ENCODE assay signal across 27 mouse cellular contexts in the genomic region with DNA sequence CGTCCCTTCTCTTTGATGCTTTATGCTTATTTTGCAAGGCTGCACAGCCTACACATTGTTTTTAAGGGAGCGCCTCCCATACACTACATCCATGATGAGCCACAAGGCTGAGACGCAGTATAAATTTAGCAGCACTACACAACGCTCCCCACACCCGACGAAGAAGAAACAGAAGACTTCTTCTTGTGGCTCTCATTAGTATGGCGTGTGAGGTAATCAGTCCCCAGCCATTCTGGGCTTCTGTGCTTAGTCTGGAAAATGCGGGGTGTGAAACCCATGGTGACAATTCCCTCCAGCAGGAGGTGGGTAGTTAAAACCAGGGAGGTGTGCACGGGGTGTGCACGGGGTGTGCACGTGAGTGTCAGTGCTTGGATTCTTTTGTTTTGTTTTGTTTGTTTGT.
DNase-seq lines count a peak whose midpoint lies in the region; ATAC-seq and TF ChIP-seq lines count a peak whose summit lies in the region.
"Had no signal": no experiment of that assay in that cellular context is flagged by ENCODE, and none has a peak within 500 bp of the region (broad histone marks: within the 10 kb centered on the region; RNA-seq: fewer than 3 reads in every experiment).

No protein-coding gene starts in this region.

- peaks cover 4% of the 10 kb centered on the region for H3K4me1 ChIP-seq in lung, adult 2 months (ENCODE audit: control insufficient read depth, insufficient read depth, low read length)
- H3K4me1 ChIP-seq in kidney, embryonic 16.5 days (ENCODE audit: insufficient read depth, low read length): peaks cover 13% of the 10 kb centered on the region; the same call in 1 of the 2 replicates
- H3K4me1 ChIP-seq: heart, embryonic 15.5 days; liver, embryonic 12.5 days; midbrain, embryonic 12.5 days; stomach, embryonic 15.5 days had no signal

- no peak overlapping the region for H3K27ac ChIP-seq in kidney, embryonic 16.5 days (ENCODE audit: low read length)
- H3K27ac ChIP-seq: gastrocnemius, adult 2 months; heart, embryonic 15.5 days; hindbrain, embryonic 13.5 days; limb, embryonic 13.5 days; liver, embryonic 12.5 days; midbrain, embryonic 12.5 days; stomach, embryonic 15.5 days had no signal

- no peak overlapping the region for H3K4me3 ChIP-seq in lung, adult 2 months (replicated peaks; ENCODE audit: extremely low read depth, low read depth, low read length)
- no peak overlapping the region for H3K4me3 ChIP-seq in kidney, embryonic 16.5 days (ENCODE audit: low read length)
- H3K4me3 ChIP-seq: gastrocnemius, adult 2 months; heart, embryonic 15.5 days; hindbrain, embryonic 13.5 days; limb, embryonic 13.5 days; liver, embryonic 12.5 days; midbrain, embryonic 12.5 days; stomach, embryonic 15.5 days had no signal

- no peak for TF ChIP-seq CTCF in lung, adult 2 months (IDR thresholded peaks at IDR 0.05; ENCODE audit: insufficient read depth, low read length)

- H3K9ac ChIP-seq in kidney, embryonic 16.5 days (replicated peaks; ENCODE audit: low read length): no peak overlapping the region
- H3K9ac ChIP-seq: heart, embryonic 15.5 days; hindbrain, embryonic 13.5 days; limb, embryonic 13.5 days; liver, embryonic 12.5 days; midbrain, embryonic 12.5 days; stomach, embryonic 15.5 days had no signal

- ATAC-seq in kidney, embryonic 16.5 days (ENCODE audit: low FRiP score, low TSS enrichment): no peak
- ATAC-seq: activated CD4-positive, CD25-positive, alpha-beta regulatory T cell, adult 4 months; forebrain, embryonic 14.5 days; liver, embryonic 12.5 days had no signal

- peak; percentile 80 for DNase-seq in right cerebral cortex, adult 18-20 months
- no peak for DNase-seq in right cerebral cortex, postnatal 4 days
- peak; percentile 37 to 63 for DNase-seq in frontal cortex, postnatal 14 days (ENCODE audit: low spot score in 2 of 2)
- peak; percentile 59 to 81 for DNase-seq in right cerebral cortex, postnatal 10 days (ENCODE audit: low spot score in 2 of 2)
- no peak for DNase-seq in ovary, postnatal 36 days (ENCODE audit: low spot score)
- DNase-seq in lung, adult 2 months: no peak
- DNase-seq: adrenal gland, adult 8-10 months; cerebellum, adult 18-20 months; cerebellum, postnatal 14 days; gastrocnemius, adult 2 months; heart, postnatal 36 days; kidney, adult 8-10 months; kidney, postnatal 14 days; lung, adult 18-20 months; lung, postnatal 14 days; retina, postnatal 1 day; thymus, adult 18-20 months; thymus, postnatal 36 days had no signal

- H3K4me2 ChIP-seq in kidney, embryonic 16.5 days (replicated peaks; ENCODE audit: low read depth, low read length): no peak overlapping the region
- H3K4me2 ChIP-seq: heart, embryonic 15.5 days; hindbrain, embryonic 13.5 days; limb, embryonic 13.5 days; liver, embryonic 12.5 days; midbrain, embryonic 12.5 days; stomach, embryonic 15.5 days had no signal

- no peaks in the 10 kb centered on the region for H3K36me3 ChIP-seq in kidney, embryonic 16.5 days (ENCODE audit: insufficient read depth, low read length)
- H3K36me3 ChIP-seq: heart, embryonic 15.5 days; limb, embryonic 13.5 days; liver, embryonic 12.5 days; stomach, embryonic 15.5 days had no signal

- no peaks in the 10 kb centered on the region for H3K27me3 ChIP-seq in kidney, embryonic 16.5 days (ENCODE audit: insufficient read depth, low read length)
- H3K27me3 ChIP-seq: heart, embryonic 15.5 days; hindbrain, embryonic 13.5 days; limb, embryonic 13.5 days; midbrain, embryonic 12.5 days; stomach, embryonic 15.5 days had no signal

- TF ChIP-seq POLR2A in lung, adult 2 months (IDR thresholded peaks at IDR 0.05; ENCODE audit: borderline replicate concordance, extremely low read depth, low read depth, low read length): no peak

- WGBS in lung, adult 2 months: 89% methylated on average over 11 of the region's 11 CpGs
- WGBS in kidney, embryonic 16.5 days: 78% methylated on average over 11 of the region's 11 CpGs

- no peaks in the 10 kb centered on the region for H3K9me3 ChIP-seq in kidney, embryonic 16.5 days (ENCODE audit: low read length)
- H3K9me3 ChIP-seq: heart, embryonic 15.5 days; hindbrain, embryonic 13.5 days; limb, embryonic 13.5 days; liver, embryonic 12.5 days; midbrain, embryonic 12.5 days; stomach, embryonic 15.5 days had no signal

Comparison
In these comparisons a context has a peak if more than half of its experiments do, and no peak if none do; other contexts are left out.
1. DNase-seq: peak in right cerebral cortex, adult 18-20 months (single experiment), frontal cortex, postnatal 14 days (2 of 2) and right cerebral cortex, postnatal 10 days (2 of 2); none in right cerebral cortex, postnatal 4 days (single experiment), ovary, postnatal 36 days (single experiment) and lung, adult 2 months (single experiment).